Mouse (Mus musculus): ENCODE measurements around the gene Mllt6. TPM values are rescaled to one million over a fixed set of nuclear protein-coding genes. Genes with fewer than 3 reads are reported as not detected.

The Mllt6 gene
- polyA plus RNA-seq, 1 experiment from 2014 or later: 2.3 TPM

- no peak overlapping the region for H3K27ac ChIP-seq
- H3K9ac ChIP-seq (ENCODE audit: low read depth, low read length): no peak overlapping the region
- no peak for ATAC-seq (replicated peaks; ENCODE audit: low FRiP score, low read depth)
- H3K27me3 ChIP-seq (ENCODE audit: insufficient read depth, low read length): no peaks in the 10 kb centered on the region
- no peaks in the 10 kb centered on the region for H3K4me1 ChIP-seq (replicated peaks; ENCODE audit: insufficient read depth, low read length)
- TF ChIP-seq CTCF (IDR thresholded peaks at IDR 0.05; ENCODE audit: low read depth): peak; percentile 53; the same call in 1 of the 2 replicates
- H3K4me3 ChIP-seq (replicated peaks; ENCODE audit: low read depth, low read length): no peak overlapping the region
- peaks cover 71% of the 10 kb centered on the region for H3K36me3 ChIP-seq (ENCODE audit: insufficient read depth, low read length)
- DNase-seq (ENCODE audit: low spot score): peak; percentile 51
- no peaks in the 10 kb centered on the region for H3K9me3 ChIP-seq (replicated peaks; ENCODE audit: low read length)
- H3K4me2 ChIP-seq (ENCODE audit: low read length): no peak overlapping the region
- WGBS: 70% methylated on average over 8 of the region's 8 CpGs
Observed at GRCm38 (mm10) chr11:97677842-97678241, 14.6 kb downstream of the Mllt6 start.

GRCm38 (mm10) chr11:97678301-97678700 is 15.1 kb downstream of the Mllt6 start:
- ATAC-seq (replicated peaks; ENCODE audit: low FRiP score, low read depth) (no peak), DNase-seq (ENCODE audit: low spot score) (no peak)
- WGBS: 89% methylated on average over 15 of the region's 15 CpGs
- Histone ChIP-seq H3K9ac (ENCODE audit: low read depth, low read length) (no peak overlapping the region), H3K4me3 (replicated peaks; ENCODE audit: low read depth, low read length) (no peak overlapping the region), H3K4me2 (ENCODE audit: low read length) (no peak overlapping the region), H3K36me3 (ENCODE audit: insufficient read depth, low read length) (peaks cover 66% of the 10 kb centered on the region), H3K4me1 (replicated peaks; ENCODE audit: insufficient read depth, low read length) (no peaks in the 10 kb centered on the region), H3K9me3 (replicated peaks; ENCODE audit: low read length) (no peaks in the 10 kb centered on the region), H3K27ac (no peak overlapping the region), H3K27me3 (ENCODE audit: insufficient read depth, low read length) (no peaks in the 10 kb centered on the region)
- TF ChIP-seq CTCF (IDR thresholded peaks at IDR 0.05; ENCODE audit: low read depth): no peak

- no peak overlapping the region for H3K4me3 ChIP-seq (replicated peaks; ENCODE audit: low read depth, low read length)
- no peak overlapping the region for H3K27ac ChIP-seq
- H3K9me3 ChIP-seq (replicated peaks; ENCODE audit: low read length): no peaks in the 10 kb centered on the region
- DNase-seq (ENCODE audit: low spot score): no peak
- 65% methylated on average over 10 of the region's 12 CpGs for WGBS
- ATAC-seq (replicated peaks; ENCODE audit: low FRiP score, low read depth): no peak
- TF ChIP-seq CTCF (IDR thresholded peaks at IDR 0.05; ENCODE audit: low read depth): no peak
- no peaks in the 10 kb centered on the region for H3K27me3 ChIP-seq (ENCODE audit: insufficient read depth, low read length)
- H3K4me2 ChIP-seq (ENCODE audit: low read length): no peak overlapping the region
- H3K36me3 ChIP-seq (ENCODE audit: insufficient read depth, low read length): peaks cover 47% of the 10 kb centered on the region
- peaks cover 5% of the 10 kb centered on the region; the same call in 1 of the 2 replicates for H3K4me1 ChIP-seq (replicated peaks; ENCODE audit: insufficient read depth, low read length)
- no peak overlapping the region for H3K9ac ChIP-seq (ENCODE audit: low read depth, low read length)
Observed at GRCm38 (mm10) chr11:97680430-97680829, 17.2 kb downstream of the Mllt6 start.

- Histone ChIP-seq H3K4me1 (replicated peaks; ENCODE audit: insufficient read depth, low read length) (peaks cover 22% of the 10 kb centered on the region; the same call in 1 of the 2 replicates), H3K4me2 (ENCODE audit: low read length) (no peak overlapping the region), H3K9me3 (replicated peaks; ENCODE audit: low read length) (no peaks in the 10 kb centered on the region), H3K36me3 (ENCODE audit: insufficient read depth, low read length) (peaks cover 37% of the 10 kb centered on the region), H3K4me3 (replicated peaks; ENCODE audit: low read depth, low read length) (no peak overlapping the region), H3K9ac (ENCODE audit: low read depth, low read length) (no peak overlapping the region), H3K27me3 (ENCODE audit: insufficient read depth, low read length) (no peaks in the 10 kb centered on the region), H3K27ac (peak overlapping the region; percentile 19; the same call in 1 of the 2 replicates)
- 75% methylated on average over 6 of the region's 6 CpGs for WGBS
- ATAC-seq (replicated peaks; ENCODE audit: low FRiP score, low read depth) (no peak), DNase-seq (ENCODE audit: low spot score) (no peak)
- no peak for TF ChIP-seq CTCF (IDR thresholded peaks at IDR 0.05; ENCODE audit: low read depth)
Observed at GRCm38 (mm10) chr11:97682504-97683055, 19.4 kb downstream of the Mllt6 start.

GRCm38 (mm10) chr11:97684063-97684680 is 21.0 kb downstream of the Mllt6 start:
- TF ChIP-seq CTCF (IDR thresholded peaks at IDR 0.05; ENCODE audit: low read depth): no peak

GRCm38 (mm10) chr11:97684766-97685165 is 21.6 kb downstream of the Mllt6 start:
- no peaks in the 10 kb centered on the region for H3K27me3 ChIP-seq (ENCODE audit: insufficient read depth, low read length)
- ATAC-seq (replicated peaks; ENCODE audit: low FRiP score, low read depth) (no peak), DNase-seq (ENCODE audit: low spot score) (no peak)
- no peak overlapping the region for H3K9ac ChIP-seq (ENCODE audit: low read depth, low read length)
- H3K4me3 ChIP-seq (replicated peaks; ENCODE audit: low read depth, low read length): no peak overlapping the region
- TF ChIP-seq CTCF (IDR thresholded peaks at IDR 0.05; ENCODE audit: low read depth): no peak
- no peak overlapping the region for H3K4me2 ChIP-seq (ENCODE audit: low read length)
- 28% methylated on average over 7 of the region's 7 CpGs for WGBS
- no peaks in the 10 kb centered on the region for H3K9me3 ChIP-seq (replicated peaks; ENCODE audit: low read length)
- H3K27ac ChIP-seq: peak overlapping the region; percentile 70
- peaks cover 22% of the 10 kb centered on the region; the same call in 1 of the 2 replicates for H3K4me1 ChIP-seq (replicated peaks; ENCODE audit: insufficient read depth, low read length)
- peaks cover 21% of the 10 kb centered on the region for H3K36me3 ChIP-seq (ENCODE audit: insufficient read depth, low read length)

More at GRCm38 (mm10) chr11:97684063-97684680, 21.0 kb downstream of the Mllt6 start:
- DNase-seq (ENCODE audit: low spot score) (no peak), ATAC-seq (replicated peaks; ENCODE audit: low FRiP score, low read depth) (no peak)
- no peak overlapping the region for H3K4me2 ChIP-seq (ENCODE audit: low read length)
- no peak overlapping the region for H3K27ac ChIP-seq
- no peak overlapping the region for H3K9ac ChIP-seq (ENCODE audit: low read depth, low read length)
- peaks cover 22% of the 10 kb centered on the region; the same call in 1 of the 2 replicates for H3K4me1 ChIP-seq (replicated peaks; ENCODE audit: insufficient read depth, low read length)
- no peaks in the 10 kb centered on the region for H3K9me3 ChIP-seq (replicated peaks; ENCODE audit: low read length)
- H3K36me3 ChIP-seq (ENCODE audit: insufficient read depth, low read length): peaks cover 24% of the 10 kb centered on the region
- H3K4me3 ChIP-seq (replicated peaks; ENCODE audit: low read depth, low read length): no peak overlapping the region
- no peaks in the 10 kb centered on the region for H3K27me3 ChIP-seq (ENCODE audit: insufficient read depth, low read length)
- 74% methylated on average over 6 of the region's 6 CpGs for WGBS

All from kidney, postnatal 0 days (tissue).